Mouse (Mus musculus) testis, postnatal 14 days (tissue): ENCODE results near the gene Rnf40.
"Not testable (repeated sequence)": the region's sequence is repeated elsewhere in the genome, so short reads cannot be mapped to it uniquely, and the experiment has no call there.

ENCODE experiments used
- DNase-seq: peaks from one replicate; pipeline ENCODE4 v3.0.0; 2021; ENCODE audit warnings: low spot score

The Rnf40 gene

GRCm38 (mm10) chr7:127604256-127604655 lies 15.7 kb downstream of the Rnf40 start:
- no peak for DNase-seq

GRCm38 (mm10) chr7:127607150-127607549 lies 18.6 kb downstream of the Rnf40 start:
- no peak for DNase-seq

GRCm38 (mm10) chr7:127611011-127611410 lies 22.4 kb downstream of the Rnf40 start:
- no peak for DNase-seq

- DNase-seq = no peak
Observed at GRCm38 (mm10) chr7:127611561-127611960, 23.0 kb downstream of the Rnf40 start.

GRCm38 (mm10) chr7:127613501-127613900 lies 24.9 kb downstream of the Rnf40 start:
- DNase-seq = no peak

- DNase-seq = no peak
Observed at GRCm38 (mm10) chr7:127614091-127614490, 25.5 kb downstream of the Rnf40 start.

- DNase-seq = peak; percentile 65
Observed at GRCm38 (mm10) chr7:127614511-127614890, 25.9 kb downstream of the Rnf40 start.

- peak; percentile 80 for DNase-seq
Observed at GRCm38 (mm10) chr7:127614891-127615843, 26.6 kb downstream of the Rnf40 start, which contains the start of gene Zfp629. TSS of gene Zfp629 (minus strand) at chr7:127615797.

- no peak for DNase-seq
Observed at GRCm38 (mm10) chr7:127616336-127616735, 27.8 kb downstream of the Rnf40 start.

GRCm38 (mm10) chr7:127616881-127617280 lies 28.3 kb downstream of the Rnf40 start:
- DNase-seq = no peak

GRCm38 (mm10) chr7:127617962-127618361 lies 29.4 kb downstream of the Rnf40 start:
- DNase-seq = no peak

GRCm38 (mm10) chr7:127618402-127618801 lies 29.8 kb downstream of the Rnf40 start:
- DNase-seq = not testable (repeated sequence)

- no peak for DNase-seq
Observed at GRCm38 (mm10) chr7:127626039-127626438, 37.5 kb downstream of the Rnf40 start.

- no peak for DNase-seq
Observed at GRCm38 (mm10) chr7:127626471-127626870, 37.9 kb downstream of the Rnf40 start.

- no peak for DNase-seq
Observed at GRCm38 (mm10) chr7:127628646-127629045, 40.1 kb downstream of the Rnf40 start.

GRCm38 (mm10) chr7:127631416-127631815 lies 42.8 kb downstream of the Rnf40 start:
- DNase-seq = no peak

GRCm38 (mm10) chr7:127636963-127637362 lies 48.4 kb downstream of the Rnf40 start:
- peak; percentile 81 for DNase-seq

GRCm38 (mm10) chr7:127641260-127641659 lies 52.7 kb downstream of the Rnf40 start:
- DNase-seq = no peak

GRCm38 (mm10) chr7:127642254-127642653 lies 53.7 kb downstream of the Rnf40 start:
- DNase-seq = no peak

- no peak for DNase-seq
Observed at GRCm38 (mm10) chr7:127646363-127646762, 57.8 kb downstream of the Rnf40 start.

- not testable (repeated sequence) for DNase-seq
Observed at GRCm38 (mm10) chr7:127647576-127647975, 59.0 kb downstream of the Rnf40 start.

GRCm38 (mm10) chr7:127648516-127649201 lies 60.1 kb downstream of the Rnf40 start:
- DNase-seq = no peak

- DNase-seq = no peak
Observed at GRCm38 (mm10) chr7:127649206-127649605, 60.6 kb downstream of the Rnf40 start.
